Mouse (Mus musculus): Measurements from ENCODE around the gene Tbc1d1.

DNA sequence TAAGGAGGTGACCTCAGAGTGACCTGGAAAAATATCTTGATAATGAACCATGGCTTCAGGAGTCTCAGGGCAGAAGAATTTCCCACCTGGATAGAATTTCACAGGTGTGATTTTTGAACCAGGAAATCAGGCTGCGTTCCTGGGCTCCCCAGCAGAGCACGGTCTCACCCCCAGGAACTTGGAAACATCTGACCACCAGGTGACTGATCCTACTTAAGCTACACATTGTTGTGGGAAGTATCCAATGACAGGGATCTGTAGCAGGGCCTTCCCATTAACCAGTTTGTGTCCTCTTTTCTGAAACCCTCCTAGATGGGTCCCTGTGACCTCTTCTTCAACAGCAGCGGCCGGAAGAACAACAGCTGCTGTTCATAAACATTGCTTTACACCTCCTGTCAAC, 227.1 kb downstream of the Tbc1d1 start:
- no peak for TF ChIP-seq MAFK (IDR thresholded peaks at IDR 0.05; ENCODE audit: insufficient read depth, low read depth, low read length)
- no peak for TF ChIP-seq ZNF384 (IDR thresholded peaks at IDR 0.05; ENCODE audit: low read depth, low read length)

Measured in ES-E14 (cell line).